Mouse (Mus musculus): ENCODE data around the gene Ripk4.

- TF ChIP-seq POLR2A (IDR thresholded peaks at IDR 0.05; ENCODE audit: insufficient read depth, low read length) = no peak
- no peak for TF ChIP-seq CTCF (IDR thresholded peaks at IDR 0.05; ENCODE audit: low read depth, low read length)
Observed at GRCm38 (mm10) chr16:97720093-97720492, 43.5 kb downstream of the Ripk4 start.

Data from ES-Bruce4 (cell line).